Mouse (Mus musculus) forebrain, postnatal 0 days (tissue): Measurements from ENCODE around the gene Frmd4a. TPM values are rescaled to one million over a fixed set of nuclear protein-coding genes. Genes with fewer than 3 reads are reported as not detected.

Experiments used
- ATAC-seq: fragments of 200-750 bp; cut with Nextera tagmentation; 2 replicates; pipeline ENCODE4 v1.8.0; 2017; ENCODE audit warnings: mild to moderate bottlenecking, moderate library complexity
- DNase-seq: peaks from one replicate; pipeline ENCODE4 v3.0.0-alpha.2; 2015
- H3K27ac ChIP-seq: fragments of 300-500 bp; sonication (generic); 2 replicates; pipeline ENCODE4 v1.5.1; 2014; ENCODE audit warnings: low read depth, mild to moderate bottlenecking, antibody characterized with exemption, low read length, moderate library complexity, mixed read lengths
- H3K27me3 ChIP-seq: fragments of 300-500 bp; sonication (generic); 2 replicates; pipeline ENCODE4 v1.6.1; 2014; ENCODE audit warnings: mild to moderate bottlenecking, low read length, mixed read lengths; ENCODE audit not compliant: insufficient read depth
- H3K36me3 ChIP-seq: fragments of 300-500 bp; sonication (generic); 2 replicates; pipeline ENCODE4 v1.6.1; 2014; ENCODE audit warnings: mild to moderate bottlenecking, moderate library complexity; ENCODE audit not compliant: insufficient read depth
- H3K4me1 ChIP-seq: fragments of 300-500 bp; sonication (generic); 2 replicates; pipeline ENCODE4 v1.6.1; 2014; ENCODE audit warnings: antibody characterized with exemption; ENCODE audit not compliant: insufficient read depth
- H3K4me2 ChIP-seq: fragments of 300-500 bp; sonication (generic); 2 replicates; pipeline ENCODE4 v1.6.1; 2014; ENCODE audit warnings: low read depth, mild to moderate bottlenecking, moderate library complexity
- H3K4me3 ChIP-seq: fragments of 300-500 bp; sonication (generic); 2 replicates; pipeline ENCODE4 v1.5.1; 2014; ENCODE audit warnings: low read depth, low read length, mixed read lengths
- H3K9ac ChIP-seq: fragments of 300-500 bp; sonication (generic); 2 replicates; pipeline ENCODE4 v1.6.1; 2014; ENCODE audit warnings: mild to moderate bottlenecking
- H3K9me3 ChIP-seq: fragments of 300-500 bp; sonication (generic); 2 replicates; pipeline ENCODE4 v1.6.1; 2016; ENCODE audit warnings: low read length
- CTCF ChIP-seq: sonication (generic); IDR thresholded peaks from 2 replicates; pipeline ENCODE4 v1.5.1; 2016; ENCODE audit warnings: antibody characterized with exemption, control low read depth, low read depth
- WGBS: fragments of 180-500 bp; shearing (Covaris S2); extraction: QIAGEN DNeasy Blood & Tissue Kit; methylation state at CpG from one replicate; pipeline ENCODE4 v1.1.7; 2014; 5-methylcytosine and 5-hydroxymethylcytosine counted together
- polyA plus RNA-seq: library from polyadenylated mRNA; unstranded; fragments of >200 nt; fragmentation: Nextera tagmentation; extraction: Ambion mirVana; gene quantifications from 2 replicates; pipeline ENCODE4 v1.2.1, GENCODE M21; 2015
- total RNA-seq: library from RNA; depleted of rRNA; stranded (reverse); fragments of >200 nt; gene quantifications from 2 replicates; pipeline ENCODE4 v1.2.3, GENCODE M21; 2014

Gene Frmd4a
- total and polyA plus RNA-seq, 2 experiments from 2014 or later, result 43.8 to 74.5 TPM

DNA sequence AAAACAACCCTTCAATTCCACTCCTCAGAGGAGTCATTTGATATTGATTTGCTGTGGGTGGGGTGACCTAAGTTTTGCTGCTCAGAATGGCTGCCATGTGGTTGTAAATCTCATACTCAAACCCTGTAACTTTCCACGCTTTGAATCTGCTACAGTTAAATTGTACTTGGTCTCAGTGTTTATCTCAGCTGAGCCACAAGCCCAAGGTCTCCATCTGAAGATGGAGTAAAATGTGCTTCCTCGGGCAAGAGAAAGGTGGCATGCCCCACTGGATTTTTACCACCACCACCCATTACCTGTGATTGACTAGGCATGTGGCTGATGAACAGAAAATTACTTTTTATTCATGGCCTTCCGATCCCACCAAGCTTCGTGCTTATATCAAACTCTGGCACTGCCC is 488.2 kb downstream of the Frmd4a start:
- no peak overlapping the region for H3K27ac ChIP-seq
- H3K9ac ChIP-seq, result no peak overlapping the region
- 96% methylated on average over 4 of the region's 4 CpGs for WGBS
- H3K9me3 ChIP-seq, result no peaks in the 10 kb centered on the region
- H3K4me3 ChIP-seq, result no peak overlapping the region
- H3K4me1 ChIP-seq, result no peaks in the 10 kb centered on the region
- TF ChIP-seq CTCF, result no peak
- H3K36me3 ChIP-seq, result peaks cover 4% of the 10 kb centered on the region; the same call in 1 of the 2 replicates
- no peak overlapping the region for H3K4me2 ChIP-seq
- ATAC-seq, result no peak
- DNase-seq, result no peak
- H3K27me3 ChIP-seq, result no peaks in the 10 kb centered on the region

DNA sequence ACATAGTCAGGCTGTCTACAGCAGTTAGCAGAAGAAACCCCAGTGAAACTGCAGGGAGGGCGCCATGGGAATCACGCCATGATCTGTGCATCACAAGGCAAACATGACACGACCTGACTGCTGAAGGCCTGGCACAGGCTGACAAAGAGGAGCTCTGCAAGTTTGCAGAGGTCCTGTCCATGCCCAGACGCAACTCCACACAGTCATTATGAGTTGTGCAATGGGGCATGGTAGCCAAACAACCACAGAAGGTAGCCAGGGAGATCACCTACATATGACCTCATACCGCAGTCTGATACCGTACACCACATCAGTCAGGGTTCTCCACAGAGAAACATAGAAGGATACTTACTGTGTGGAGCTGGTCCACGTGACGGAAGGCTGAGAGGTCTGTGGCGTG is 489.1 kb downstream of the Frmd4a start:
- peaks cover 4% of the 10 kb centered on the region; the same call in 1 of the 2 replicates for H3K36me3 ChIP-seq
- 95% methylated on average over 9 of the region's 9 CpGs for WGBS
- no peak overlapping the region for H3K9ac ChIP-seq
- no peak overlapping the region for H3K27ac ChIP-seq
- DNase-seq, result no peak
- H3K4me2 ChIP-seq, result no peak overlapping the region
- no peaks in the 10 kb centered on the region for H3K27me3 ChIP-seq
- no peaks in the 10 kb centered on the region for H3K9me3 ChIP-seq
- H3K4me1 ChIP-seq, result no peaks in the 10 kb centered on the region
- TF ChIP-seq CTCF, result no peak
- H3K4me3 ChIP-seq, result no peak overlapping the region
- ATAC-seq, result no peak

DNA sequence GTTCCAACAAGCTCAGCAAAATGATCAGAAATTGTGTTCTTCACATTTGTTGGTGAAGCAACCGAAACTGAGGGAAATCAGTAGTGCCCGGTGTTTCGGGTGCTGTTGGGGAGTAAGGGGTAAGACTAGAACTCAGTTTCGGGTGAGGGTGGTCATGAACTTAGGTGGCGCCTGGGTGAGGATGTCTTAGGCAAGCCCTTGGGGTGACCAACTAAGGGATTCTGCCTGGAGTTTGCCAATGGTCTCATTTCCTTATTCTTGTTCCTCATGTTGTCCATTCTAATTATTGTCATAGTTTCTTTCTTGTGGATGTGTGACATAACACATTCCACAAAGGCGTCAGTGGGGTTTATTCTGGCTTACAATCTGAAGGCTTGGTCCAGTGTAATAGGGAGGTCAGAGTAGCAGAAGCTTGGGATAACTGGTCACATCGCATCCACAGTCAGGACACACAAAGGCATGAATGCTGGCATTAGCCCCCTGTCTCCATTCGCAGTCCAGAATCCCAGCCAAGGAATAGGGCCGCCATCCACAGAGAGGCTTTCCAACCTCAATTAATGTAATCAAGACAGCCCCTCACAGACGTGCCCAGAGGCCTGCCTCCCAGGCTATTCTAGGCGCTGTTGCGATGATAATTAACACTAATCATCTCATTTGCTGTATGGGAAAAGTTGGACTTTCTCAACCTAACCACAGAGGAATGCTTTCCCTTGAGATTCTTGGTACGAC is 490.5 kb downstream of the Frmd4a start:
- Histone ChIP-seq H3K4me2 (no peak overlapping the region), H3K27me3 (no peaks in the 10 kb centered on the region), H3K36me3 (peaks cover 4% of the 10 kb centered on the region; the same call in 1 of the 2 replicates), H3K9me3 (no peaks in the 10 kb centered on the region), H3K4me1 (no peaks in the 10 kb centered on the region), H3K9ac (no peak overlapping the region), H3K27ac (0 out of 2 replicates have a peak overlapping the region, but pooled peaks have one; percentile 35), H3K4me3 (no peak overlapping the region)
- WGBS, result 52% methylated on average over 13 of the region's 13 CpGs
- DNase-seq (no peak), ATAC-seq (no peak; the same call in 1 of the 2 replicates)
- TF ChIP-seq CTCF, result no peak

GRCm38 (mm10) chr2:4508959-4509615 is 491.6 kb downstream of the Frmd4a start:
- ATAC-seq, result no peak
- H3K4me1 ChIP-seq, result no peaks in the 10 kb centered on the region
- no peak overlapping the region for H3K4me3 ChIP-seq
- no peak for TF ChIP-seq CTCF
- peaks cover 9% of the 10 kb centered on the region; the same call in 1 of the 2 replicates for H3K36me3 ChIP-seq
- peak; percentile 43 for DNase-seq
- peak overlapping the region; percentile 46 for H3K27ac ChIP-seq
- H3K4me2 ChIP-seq, result no peak overlapping the region
- no peaks in the 10 kb centered on the region for H3K27me3 ChIP-seq
- H3K9me3 ChIP-seq, result no peaks in the 10 kb centered on the region
- H3K9ac ChIP-seq, result no peak overlapping the region
- 64% methylated on average over 10 of the region's 10 CpGs for WGBS

GRCm38 (mm10) chr2:4509739-4510138 is 492.2 kb downstream of the Frmd4a start:
- peak overlapping the region; percentile 69 for H3K27ac ChIP-seq

DNA sequence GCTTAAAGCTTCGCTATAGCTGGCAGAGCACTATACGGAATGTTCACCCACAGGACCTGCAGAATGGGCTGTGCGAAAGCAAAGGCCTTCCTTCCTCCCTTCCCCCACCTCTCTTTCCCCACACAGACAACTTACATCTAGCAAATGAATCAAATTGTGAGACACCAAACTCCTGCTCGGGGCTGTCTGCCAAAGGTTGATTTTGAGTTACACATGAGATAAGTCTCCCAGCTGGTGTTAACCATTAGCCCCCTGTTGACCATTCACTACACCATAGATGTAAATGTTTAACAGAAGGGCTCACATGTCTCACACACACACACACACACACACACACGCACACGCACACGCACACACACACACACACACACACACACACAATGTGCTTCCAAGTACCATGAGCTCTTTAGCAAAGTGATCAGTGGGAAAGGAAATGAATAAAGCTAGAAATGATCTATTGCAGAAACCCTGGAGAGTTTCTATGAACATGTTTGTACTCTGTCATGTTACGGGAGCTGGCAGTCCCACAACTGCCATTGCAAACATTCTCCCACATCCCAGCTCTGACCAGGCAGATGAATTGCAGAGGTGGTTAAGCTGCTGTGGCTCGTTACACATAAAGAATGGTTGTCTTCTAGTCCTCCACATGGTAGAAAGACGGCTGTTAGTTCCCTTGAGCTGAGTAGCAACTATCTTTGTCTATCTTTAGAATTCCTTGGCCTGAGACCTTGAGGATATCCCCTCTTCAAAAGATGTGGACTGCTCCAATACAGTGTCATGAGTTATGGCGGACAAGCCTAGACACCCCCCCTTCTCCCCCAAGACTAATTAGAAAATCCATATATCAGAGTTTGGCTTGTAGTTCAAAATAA is 492.9 kb downstream of the Frmd4a start:
- Histone ChIP-seq H3K4me3 (no peak overlapping the region), H3K4me1 (no peaks in the 10 kb centered on the region), H3K36me3 (peaks cover 15% of the 10 kb centered on the region; the same call in 1 of the 2 replicates), H3K9me3 (no peaks in the 10 kb centered on the region), H3K27ac (peak overlapping the region; percentile 69; the same call in 1 of the 2 replicates), H3K4me2 (no peak overlapping the region), H3K27me3 (no peaks in the 10 kb centered on the region), H3K9ac (no peak overlapping the region)
- DNase-seq, result no peak
- ATAC-seq, result peak; percentile 18; the same call in 1 of the 2 replicates
- 61% methylated on average over 11 of the region's 11 CpGs for WGBS
- no peak for TF ChIP-seq CTCF

More at GRCm38 (mm10) chr2:4509739-4510138, 492.2 kb downstream of the Frmd4a start:
- Histone ChIP-seq H3K4me3 (no peak overlapping the region), H3K36me3 (peaks cover 15% of the 10 kb centered on the region; the same call in 1 of the 2 replicates), H3K9ac (no peak overlapping the region), H3K9me3 (no peaks in the 10 kb centered on the region), H3K27me3 (no peaks in the 10 kb centered on the region), H3K4me1 (no peaks in the 10 kb centered on the region), H3K4me2 (no peak overlapping the region)
- 37% methylated on average over 5 of the region's 5 CpGs for WGBS
- no peak for TF ChIP-seq CTCF
- DNase-seq (peak; percentile 60), ATAC-seq (peak; percentile 70)
